Mouse (Mus musculus) lung, embryonic 14.5 days (tissue): ENCODE measurements at regions not wholly inside any gene's neighbourhood (a gene's known extent, or its start where the extent isn't known, plus 50 kb on each side); places are given as distances from the start of the nearest gene placed in this dataset.

Experiments
- ATAC-seq: fragments of 200-750 bp; cut with Nextera tagmentation; 2 replicates; pipeline ENCODE4 v1.8.0; 2017; ENCODE audit warnings: mild to moderate bottlenecking, moderate TSS enrichment, moderate library complexity; ENCODE audit not compliant: insufficient read depth
- DNase-seq: peaks from one replicate; pipeline ENCODE4 v3.0.0-alpha.2; 2015
- H3K27ac ChIP-seq: fragments of 300-500 bp; sonication (generic); 2 replicates; pipeline ENCODE4 v1.5.1; 2014; ENCODE audit warnings: low read depth, mild to moderate bottlenecking, moderate library complexity
- H3K27me3 ChIP-seq: fragments of 300-500 bp; sonication (generic); 2 replicates; pipeline ENCODE4 v1.6.1; 2014; ENCODE audit warnings: low read length, control low read depth; ENCODE audit not compliant: insufficient read depth
- H3K36me3 ChIP-seq: fragments of 300-500 bp; sonication (generic); 2 replicates; pipeline ENCODE4 v1.6.1; 2014; ENCODE audit warnings: control low read depth; ENCODE audit not compliant: insufficient read depth
- H3K4me1 ChIP-seq: fragments of 300-500 bp; sonication (generic); 2 replicates; pipeline ENCODE4 v1.6.1; 2014; ENCODE audit warnings: antibody characterized with exemption, control low read depth; ENCODE audit not compliant: insufficient read depth
- H3K4me2 ChIP-seq: fragments of 300-500 bp; sonication (generic); 2 replicates; pipeline ENCODE4 v1.6.1; 2014; ENCODE audit warnings: mild to moderate bottlenecking
- H3K4me3 ChIP-seq: fragments of 300-500 bp; sonication (generic); 2 replicates; pipeline ENCODE4 v1.5.1; 2014; ENCODE audit warnings: low read depth, low read length
- H3K9ac ChIP-seq: fragments of 300-500 bp; sonication (generic); 2 replicates; pipeline ENCODE4 v1.6.1; 2014
- H3K9me3 ChIP-seq: fragments of 300-500 bp; sonication (generic); 2 replicates; pipeline ENCODE4 v1.6.1; 2016; ENCODE audit warnings: low read depth, low read length, control low read depth
- CTCF ChIP-seq: IDR thresholded peaks from 2 replicates; pipeline ENCODE4 v1.5.1; 2016; ENCODE audit warnings: antibody characterized with exemption, low read depth
- WGBS: fragments of 180-500 bp; shearing (Covaris S2); extraction: QIAGEN DNeasy Blood & Tissue Kit; methylation state at CpG from one replicate; pipeline ENCODE4 v1.1.7; 2014; 5-methylcytosine and 5-hydroxymethylcytosine counted together

DNA sequence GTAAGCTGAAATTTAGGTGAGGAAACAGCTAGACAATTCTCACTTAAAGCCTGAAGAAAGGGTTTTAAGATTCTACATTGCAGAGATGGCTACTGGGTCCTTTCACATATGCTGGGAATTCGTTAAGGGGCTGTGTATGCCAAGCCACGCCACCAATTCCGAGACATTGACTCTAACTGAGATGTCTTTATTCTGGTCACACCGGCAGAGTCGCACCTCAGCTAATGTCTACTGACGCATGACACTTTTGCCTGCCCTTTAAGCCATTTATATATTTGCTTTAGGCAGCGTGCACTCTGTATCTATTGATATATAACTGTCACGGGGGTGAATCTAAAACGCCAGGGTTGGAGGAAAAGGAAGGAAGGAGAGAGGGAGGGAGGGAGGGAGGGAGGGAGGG, 156.7 kb upstream of the Btg1 start:
- no peaks in the 10 kb centered on the region for H3K9me3 ChIP-seq
- no peak overlapping the region for H3K4me3 ChIP-seq
- H3K9ac ChIP-seq = no peak overlapping the region
- no peak for TF ChIP-seq CTCF
- ATAC-seq (no peak), DNase-seq (no peak)
- WGBS = 41% methylated on average over 9 of the region's 9 CpGs
- no peaks in the 10 kb centered on the region for H3K36me3 ChIP-seq
- H3K4me2 ChIP-seq = no peak overlapping the region
- no peaks in the 10 kb centered on the region for H3K4me1 ChIP-seq
- H3K27ac ChIP-seq = no peak overlapping the region
- no peaks in the 10 kb centered on the region for H3K27me3 ChIP-seq

DNA sequence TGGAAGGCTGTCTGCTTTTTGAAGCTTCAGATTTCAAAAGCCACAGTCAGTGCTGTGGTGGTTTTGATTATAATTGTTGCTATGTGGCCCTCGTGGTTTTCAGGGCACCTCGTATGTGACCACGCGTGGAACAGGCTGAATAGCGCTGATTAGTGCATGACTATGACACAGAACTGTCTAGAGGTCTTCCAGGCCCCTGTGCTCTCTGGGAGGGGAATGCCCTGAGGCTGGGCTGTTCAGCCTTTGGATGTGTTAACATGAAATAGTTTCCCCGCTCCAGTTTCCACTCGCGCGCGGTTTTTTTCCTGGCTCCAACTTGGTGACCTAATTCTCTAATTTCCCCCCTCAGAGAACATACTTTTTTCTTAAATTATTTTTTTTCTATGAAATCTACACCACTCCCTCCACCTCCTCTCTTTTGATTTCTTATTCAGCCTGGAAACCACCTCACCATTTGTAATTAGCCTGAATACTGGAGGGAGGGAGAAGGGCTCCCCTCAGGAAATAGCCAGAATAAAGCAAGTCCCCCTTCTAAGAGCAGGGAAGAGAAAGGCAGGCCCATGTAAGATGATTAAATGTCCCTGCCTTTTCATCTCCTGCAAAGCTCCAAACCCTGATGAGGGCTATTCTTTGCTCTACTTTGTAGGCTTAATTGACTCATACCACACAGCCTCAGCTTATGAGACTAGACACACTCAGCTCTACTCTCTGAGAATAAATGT, 156.0 kb upstream of the Btg1 start:
- Histone ChIP-seq H3K4me2 (no peak overlapping the region), H3K27ac (no peak overlapping the region; the same call in 1 of the 2 replicates)

GRCm38 (mm10) chr10:96465967-96466366, 150.8 kb upstream of the Btg1 start:
- Histone ChIP-seq H3K9ac (no peak overlapping the region), H3K27ac (no peak overlapping the region), H3K27me3 (no peaks in the 10 kb centered on the region), H3K36me3 (no peaks in the 10 kb centered on the region), H3K4me1 (no peaks in the 10 kb centered on the region), H3K4me2 (no peak overlapping the region), H3K4me3 (no peak overlapping the region), H3K9me3 (no peaks in the 10 kb centered on the region)
- ATAC-seq (no peak), DNase-seq (no peak)
- no peak for TF ChIP-seq CTCF
- WGBS = 81% methylated on average over 6 of the region's 6 CpGs

More for the DNA sequence above, 156.0 kb upstream of the Btg1 start:
- WGBS = 73% methylated on average over 10 of the region's 10 CpGs
- no peaks in the 10 kb centered on the region for H3K4me1 ChIP-seq
- no peak overlapping the region for H3K4me3 ChIP-seq
- ATAC-seq (no peak), DNase-seq (peak; percentile 15)
- TF ChIP-seq CTCF = no peak
- no peaks in the 10 kb centered on the region for H3K27me3 ChIP-seq
- H3K9me3 ChIP-seq = no peaks in the 10 kb centered on the region
- H3K36me3 ChIP-seq = no peaks in the 10 kb centered on the region
- H3K9ac ChIP-seq = no peak overlapping the region

DNA sequence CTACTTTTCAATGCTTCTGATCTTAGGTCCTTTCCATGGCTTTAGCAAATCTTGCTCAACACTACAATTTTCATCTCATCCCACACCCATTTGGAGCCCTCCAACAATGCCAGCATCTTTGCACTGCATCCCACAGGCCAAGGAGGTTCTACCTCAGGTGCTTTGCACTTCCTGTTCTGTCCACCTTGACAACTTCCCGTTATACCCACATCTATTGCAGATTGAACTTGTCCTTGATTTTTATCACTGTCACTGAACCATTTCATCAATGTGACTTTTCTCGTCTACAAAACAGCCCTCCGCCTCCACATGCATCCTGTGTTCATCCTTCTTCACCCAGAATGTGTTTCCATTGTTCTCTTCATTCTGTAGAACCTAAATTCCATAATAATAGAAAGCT, 150.0 kb upstream of the Btg1 start:
- 89% methylated on average over 3 of the region's 3 CpGs for WGBS
- Histone ChIP-seq H3K4me3 (no peak overlapping the region), H3K4me1 (no peaks in the 10 kb centered on the region), H3K9me3 (no peaks in the 10 kb centered on the region), H3K27me3 (no peaks in the 10 kb centered on the region), H3K4me2 (no peak overlapping the region), H3K9ac (no peak overlapping the region), H3K36me3 (no peaks in the 10 kb centered on the region), H3K27ac (no peak overlapping the region)
- DNase-seq (no peak), ATAC-seq (no peak)
- TF ChIP-seq CTCF = no peak

DNA sequence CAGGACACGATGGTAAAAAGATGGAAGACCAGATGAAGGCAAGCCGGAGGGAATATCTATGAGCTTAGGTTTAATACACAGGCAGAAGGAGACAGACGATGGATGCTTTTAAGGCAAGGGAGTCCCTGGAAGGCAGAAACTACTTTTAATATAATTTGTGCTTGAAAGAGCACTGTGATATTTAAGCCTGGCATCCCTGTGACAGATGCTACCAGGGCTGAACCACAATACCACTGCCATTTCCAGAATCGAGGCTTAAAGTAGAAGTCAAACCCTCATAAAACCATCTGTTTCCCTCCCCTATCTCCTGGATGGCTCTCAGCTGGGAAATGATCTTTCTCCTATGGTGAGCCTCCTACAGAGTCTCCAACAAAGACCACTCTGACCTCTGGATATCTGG, 149.1 kb upstream of the Btg1 start:
- 56% methylated on average over 4 of the region's 4 CpGs for WGBS
- ATAC-seq = no peak

GRCm38 (mm10) chr10:96471523-96471922, 145.3 kb upstream of the Btg1 start:
- no peak for ATAC-seq
- H3K27ac ChIP-seq = no peak overlapping the region
- no peaks in the 10 kb centered on the region for H3K36me3 ChIP-seq
- H3K4me3 ChIP-seq = no peak overlapping the region
- H3K27me3 ChIP-seq = no peaks in the 10 kb centered on the region
- no peak overlapping the region for H3K9ac ChIP-seq
- TF ChIP-seq CTCF = no peak
- H3K4me2 ChIP-seq = no peak overlapping the region
- no peaks in the 10 kb centered on the region for H3K9me3 ChIP-seq
- DNase-seq = no peak
- H3K4me1 ChIP-seq = no peaks in the 10 kb centered on the region

More for the DNA sequence above, 149.1 kb upstream of the Btg1 start:
- no peaks in the 10 kb centered on the region for H3K4me1 ChIP-seq
- H3K36me3 ChIP-seq = no peaks in the 10 kb centered on the region
- no peak overlapping the region for H3K27ac ChIP-seq
- no peak overlapping the region for H3K4me3 ChIP-seq
- H3K4me2 ChIP-seq = no peak overlapping the region
- no peak for DNase-seq
- no peak overlapping the region for H3K9ac ChIP-seq
- no peaks in the 10 kb centered on the region for H3K27me3 ChIP-seq
- TF ChIP-seq CTCF = no peak
- H3K9me3 ChIP-seq = no peaks in the 10 kb centered on the region

DNA sequence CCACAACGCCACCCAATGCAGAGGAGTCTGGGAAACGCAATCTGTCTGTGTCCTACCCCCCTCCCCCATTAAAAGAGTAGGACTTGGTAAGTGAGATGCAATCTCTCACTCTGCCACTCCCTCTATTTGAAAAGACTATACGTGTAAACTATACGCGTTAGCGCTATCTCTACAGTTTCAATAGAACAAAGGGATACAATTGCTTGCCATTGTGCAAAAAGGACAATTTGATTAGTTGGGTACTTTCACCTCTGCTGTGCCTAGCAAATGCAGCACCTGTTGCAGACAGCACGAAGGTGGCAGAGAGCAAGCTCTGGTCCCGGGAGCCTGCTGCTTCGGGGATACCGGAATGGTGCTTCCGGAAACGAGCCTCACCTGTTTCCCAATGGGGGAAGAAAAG, 137.5 kb upstream of the Btg1 start:
- ATAC-seq (no peak), DNase-seq (no peak)
- Histone ChIP-seq H3K27me3 (no peaks in the 10 kb centered on the region), H3K9ac (no peak overlapping the region), H3K9me3 (no peaks in the 10 kb centered on the region), H3K4me1 (peaks cover 15% of the 10 kb centered on the region), H3K27ac (no peak overlapping the region), H3K36me3 (no peaks in the 10 kb centered on the region), H3K4me3 (no peak overlapping the region), H3K4me2 (no peak overlapping the region)
- WGBS = 37% methylated on average over 12 of the region's 12 CpGs
- TF ChIP-seq CTCF = no peak
